Mouse (Mus musculus): ENCODE data around the gene Srprb. TPM values are rescaled to one million over a fixed set of nuclear protein-coding genes. Genes with fewer than 3 reads are reported as not detected.

Gene Srprb
- polyA plus RNA-seq (2016; fragmentation: Nextera tagmentation; extraction: Ambion mirVana) = 62.0 and 69.7 TPM in 2 replicates

DNA sequence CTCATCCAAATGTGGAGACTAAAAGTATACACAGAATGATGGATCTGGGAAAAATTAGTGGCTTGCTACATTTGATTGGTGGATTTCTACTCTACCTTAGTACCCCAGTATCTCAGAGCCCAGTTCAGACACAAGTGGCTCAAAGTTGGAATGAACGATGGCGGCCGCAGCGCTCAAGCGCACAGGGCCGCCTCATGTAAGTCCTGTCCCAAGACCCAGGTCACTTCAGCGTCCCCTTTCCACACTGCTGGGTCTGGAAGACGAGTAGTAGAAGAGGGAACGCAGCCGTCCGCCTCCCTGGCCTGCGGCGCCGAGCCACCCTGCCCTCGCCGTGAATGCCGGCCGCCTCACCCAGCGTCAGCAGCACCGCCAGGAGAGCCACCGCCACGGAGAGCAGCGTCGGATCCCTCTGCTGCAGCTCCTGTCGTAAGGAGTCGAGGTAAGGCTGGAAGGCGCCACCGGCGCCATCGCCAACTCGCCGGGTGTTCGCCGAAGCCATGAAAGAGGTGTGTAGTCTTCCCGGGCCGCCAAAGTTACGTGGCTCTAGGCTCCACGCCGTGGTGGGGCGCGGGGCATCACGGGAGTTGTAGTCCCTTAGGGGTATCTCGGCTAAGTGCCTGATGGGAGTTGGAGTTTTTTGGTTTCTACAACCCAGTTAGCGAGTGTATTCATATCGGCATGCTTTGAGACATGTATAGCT, at the start of gene Srprb:
Gene Srprb, minus strand, starts transcription at position 577 of the 700 bp plus-strand sequence.
- Histone ChIP-seq H3K4me3 (peak within 1 kb of the TSS; percentile 78), H3K4me1 (replicated peaks) (peaks cover 5% of the 10 kb centered on the region), H3K9me3 (no peaks in the 10 kb centered on the region), H3K36me3 (peaks cover 35% of the 10 kb centered on the region), H3K27me3 (ENCODE audit: insufficient read depth, poor library complexity, severe bottlenecking) (no peaks in the 10 kb centered on the region), H3K27ac (peak within 1 kb of the TSS; percentile 93)
- 1% methylated on average over 45 of the region's 45 CpGs for WGBS
- DNase-seq (ENCODE audit: low spot score) = peak; percentile 90

DNA sequence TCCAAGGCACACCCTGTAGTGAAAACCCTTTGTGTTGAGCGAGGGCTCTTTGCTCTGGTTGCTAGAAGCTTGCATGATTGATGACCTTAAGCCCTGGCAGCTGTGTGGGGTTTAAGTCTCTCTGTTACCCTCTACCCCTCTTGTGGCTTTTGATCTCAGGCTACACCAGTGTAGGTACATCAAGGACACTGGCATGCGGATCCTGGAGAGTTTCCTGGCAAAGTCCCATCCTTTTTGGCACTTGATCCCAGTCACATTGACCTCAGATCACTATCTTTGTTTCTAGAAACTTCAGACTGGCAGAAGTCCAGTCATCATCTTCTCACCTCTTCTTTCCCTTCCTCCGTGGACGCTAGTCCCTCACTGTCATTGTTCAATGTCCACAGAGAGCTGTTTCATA, 46.7 kb upstream of the Srprb start:
- WGBS = 66% methylated on average over 4 of the region's 4 CpGs
- H3K9me3 ChIP-seq = no peaks in the 10 kb centered on the region
- no peaks in the 10 kb centered on the region for H3K27me3 ChIP-seq (ENCODE audit: insufficient read depth, poor library complexity, severe bottlenecking)
- H3K4me1 ChIP-seq (replicated peaks) = peaks cover 6% of the 10 kb centered on the region; the same call in 1 of the 2 replicates
- no peak for DNase-seq (ENCODE audit: low spot score)
- no peak overlapping the region for H3K4me3 ChIP-seq
- no peaks in the 10 kb centered on the region for H3K36me3 ChIP-seq
- no peak overlapping the region for H3K27ac ChIP-seq

DNA sequence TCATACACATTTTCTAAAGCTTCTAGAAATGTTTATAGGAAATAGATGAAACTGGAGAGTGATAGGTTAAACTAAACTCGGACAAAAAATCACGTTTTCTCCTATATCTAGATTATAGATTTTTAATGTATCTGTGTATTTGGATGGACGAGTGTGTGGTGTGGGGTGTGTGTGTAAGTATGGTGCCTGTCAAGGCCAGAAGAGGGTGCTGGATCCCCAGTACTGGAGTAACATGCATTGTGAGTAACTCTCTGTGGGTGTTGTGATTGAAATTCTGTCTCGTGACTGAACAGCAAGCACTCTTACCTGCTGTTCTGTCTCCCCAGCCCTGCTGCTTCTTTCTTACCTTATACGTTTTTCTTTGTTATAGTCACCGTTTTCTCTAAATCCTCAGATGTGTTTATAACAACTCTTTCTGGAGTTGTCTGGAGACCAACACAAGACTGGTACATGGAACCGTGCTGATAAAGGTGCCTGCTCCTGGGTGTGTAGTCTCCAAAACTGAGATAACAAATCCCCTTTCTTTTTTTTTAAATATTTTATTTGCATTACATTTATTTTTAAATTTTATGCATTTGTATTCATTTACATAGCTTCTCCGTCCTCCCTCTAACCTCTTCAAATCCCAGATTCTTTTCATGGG, 44.7 kb upstream of the Srprb start:
- H3K27ac ChIP-seq = no peak overlapping the region
- 87% methylated on average over 8 of the region's 8 CpGs for WGBS
- no peak overlapping the region for H3K4me3 ChIP-seq
- H3K36me3 ChIP-seq = no peaks in the 10 kb centered on the region
- no peak for DNase-seq (ENCODE audit: low spot score)
- no peaks in the 10 kb centered on the region for H3K9me3 ChIP-seq
- no peaks in the 10 kb centered on the region for H3K27me3 ChIP-seq (ENCODE audit: insufficient read depth, poor library complexity, severe bottlenecking)
- H3K4me1 ChIP-seq (replicated peaks) = peaks cover 6% of the 10 kb centered on the region; the same call in 1 of the 2 replicates

DNA sequence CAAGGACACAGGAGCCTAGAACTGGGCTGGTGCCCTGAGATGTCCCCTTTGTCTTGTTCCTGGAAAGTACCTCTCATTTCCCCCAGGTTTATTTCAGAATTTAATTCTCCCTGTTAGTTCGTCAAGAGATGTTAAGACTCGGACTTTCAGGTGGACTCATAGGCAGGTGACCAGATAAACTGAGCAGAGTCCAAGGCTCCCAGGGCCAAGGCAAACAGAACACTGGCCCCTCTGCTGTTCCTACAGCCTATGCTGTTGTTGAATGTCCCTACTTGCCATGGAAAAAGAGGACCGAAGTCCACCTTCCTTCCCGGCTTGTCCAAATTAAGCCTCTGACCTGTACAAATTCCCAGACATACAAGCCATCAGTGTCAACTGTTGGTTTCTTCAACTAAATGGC, 41.7 kb upstream of the Srprb start:
- H3K4me3 ChIP-seq = no peak overlapping the region
- H3K36me3 ChIP-seq = no peaks in the 10 kb centered on the region
- no peaks in the 10 kb centered on the region for H3K9me3 ChIP-seq
- H3K27ac ChIP-seq = no peak overlapping the region
- H3K4me1 ChIP-seq (replicated peaks) = peaks cover 14% of the 10 kb centered on the region; the same call in 1 of the 2 replicates
- DNase-seq (ENCODE audit: low spot score) = no peak
- no peaks in the 10 kb centered on the region for H3K27me3 ChIP-seq (ENCODE audit: insufficient read depth, poor library complexity, severe bottlenecking)
- 92% methylated on average over 4 of the region's 4 CpGs for WGBS

DNA sequence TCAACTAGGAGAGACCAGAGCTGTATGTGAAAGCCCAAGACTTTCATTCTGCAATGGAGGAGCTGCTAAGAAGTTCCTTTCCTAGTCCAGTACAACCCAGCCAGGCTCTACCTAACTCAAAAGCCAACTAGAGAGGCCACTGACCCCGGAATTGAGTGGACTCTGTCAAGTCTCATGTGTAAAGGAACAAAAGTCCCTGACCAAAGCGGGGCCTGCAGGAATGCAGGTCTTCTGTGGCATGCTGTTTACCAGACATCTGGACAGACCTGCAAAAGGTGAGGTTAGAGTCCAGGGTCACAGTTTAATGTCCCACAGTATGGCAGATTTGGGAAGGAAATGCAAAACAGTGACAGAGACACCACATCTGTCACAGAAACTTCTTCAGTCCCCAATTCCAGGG, 39.3 kb upstream of the Srprb start:
- Histone ChIP-seq H3K36me3 (no peaks in the 10 kb centered on the region), H3K4me3 (no peak overlapping the region), H3K4me1 (replicated peaks) (0 out of 2 replicates have a peak, but pooled peaks cover 8% of the 10 kb centered on the region), H3K27ac (no peak overlapping the region), H3K27me3 (ENCODE audit: insufficient read depth, poor library complexity, severe bottlenecking) (no peaks in the 10 kb centered on the region), H3K9me3 (no peaks in the 10 kb centered on the region)
- DNase-seq (ENCODE audit: low spot score) = no peak
- WGBS = 80% methylated on average over 2 of the region's 2 CpGs

DNA sequence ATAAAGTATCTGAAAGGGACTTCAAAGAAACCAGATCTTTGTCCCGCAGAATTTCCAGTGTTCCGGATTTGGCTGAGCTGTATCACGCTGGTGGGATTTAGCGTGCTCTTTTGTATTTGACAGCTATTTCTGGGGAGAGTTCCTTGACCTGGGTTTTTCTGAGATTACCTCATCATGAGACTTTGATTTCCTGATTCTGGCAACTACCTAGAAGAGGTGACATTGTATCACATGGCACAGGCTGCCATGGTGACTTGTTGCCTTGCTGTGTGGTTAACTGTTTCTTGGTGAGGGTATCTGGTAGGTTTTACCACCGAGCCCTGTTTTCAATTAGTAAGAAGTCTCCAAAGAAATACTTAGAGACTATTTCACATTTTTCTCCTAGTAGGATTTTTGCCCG, 37.5 kb upstream of the Srprb start:
- no peak for DNase-seq (ENCODE audit: low spot score)
- 93% methylated on average over 6 of the region's 6 CpGs for WGBS
- Histone ChIP-seq H3K27ac (no peak overlapping the region), H3K27me3 (ENCODE audit: insufficient read depth, poor library complexity, severe bottlenecking) (no peaks in the 10 kb centered on the region), H3K4me1 (replicated peaks) (peaks cover 12% of the 10 kb centered on the region), H3K4me3 (no peak overlapping the region), H3K9me3 (no peaks in the 10 kb centered on the region), H3K36me3 (no peaks in the 10 kb centered on the region)

DNA sequence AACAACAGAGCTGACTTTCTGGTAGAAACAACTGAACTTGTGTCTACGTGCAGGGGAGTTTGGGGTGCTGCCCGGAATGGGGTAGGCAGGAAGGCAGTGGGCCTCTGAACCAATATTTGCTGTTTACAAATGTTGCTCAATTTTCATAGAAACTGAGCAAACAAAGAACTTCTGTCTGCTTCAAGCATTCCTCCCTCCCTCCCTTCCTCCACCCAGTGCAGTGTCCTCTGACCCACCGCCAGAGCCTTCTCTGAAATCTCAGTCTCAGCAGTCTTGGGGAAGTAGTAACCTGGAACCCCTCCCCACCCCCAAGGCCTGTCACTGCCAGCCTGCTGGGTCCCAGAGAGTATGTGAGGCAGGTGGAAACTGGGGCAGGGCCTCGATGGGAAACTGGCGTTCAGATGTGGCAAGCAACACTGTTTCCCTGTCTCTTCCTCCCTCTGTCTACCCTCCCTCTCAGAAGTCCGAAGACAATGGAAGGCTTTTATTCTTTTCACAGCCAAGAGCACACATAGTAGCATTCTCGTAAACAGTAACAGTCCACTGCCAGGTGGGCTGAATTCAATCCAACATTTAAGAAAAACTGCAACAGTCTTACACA, 32.7 kb upstream of the Srprb start:
- no peaks in the 10 kb centered on the region for H3K9me3 ChIP-seq
- 67% methylated on average over 7 of the region's 7 CpGs for WGBS
- DNase-seq (ENCODE audit: low spot score) = peak; percentile 11
- peaks cover 28% of the 10 kb centered on the region for H3K4me1 ChIP-seq (replicated peaks)
- H3K27ac ChIP-seq = peak overlapping the region; percentile 59
- H3K27me3 ChIP-seq (ENCODE audit: insufficient read depth, poor library complexity, severe bottlenecking) = no peaks in the 10 kb centered on the region
- no peak overlapping the region for H3K4me3 ChIP-seq
- H3K36me3 ChIP-seq = no peaks in the 10 kb centered on the region

DNA sequence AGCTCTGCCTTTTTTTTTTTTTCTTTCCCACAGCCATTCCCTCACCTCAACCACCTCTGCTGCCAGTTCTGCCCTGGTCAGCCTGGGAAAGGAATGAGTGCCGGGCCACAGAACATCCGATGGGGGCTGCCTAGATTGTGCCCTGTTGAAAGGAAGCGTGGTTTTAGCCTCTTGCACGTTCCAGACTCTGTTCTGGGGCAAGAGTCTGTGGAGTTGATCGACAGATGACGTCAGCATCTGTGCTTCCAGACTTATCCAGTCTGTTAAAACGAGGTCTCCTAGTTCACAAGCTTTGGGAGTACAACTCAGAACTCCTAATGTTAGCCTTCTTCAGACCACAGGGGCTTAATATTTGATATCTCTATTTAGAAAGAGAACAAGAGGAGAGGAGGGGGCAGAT, 32.1 kb upstream of the Srprb start:
- WGBS = 76% methylated on average over 7 of the region's 7 CpGs
- H3K27ac ChIP-seq = peak overlapping the region; percentile 59
- no peak for DNase-seq (ENCODE audit: low spot score)
- H3K4me3 ChIP-seq = no peak overlapping the region
- H3K9me3 ChIP-seq = no peaks in the 10 kb centered on the region
- H3K27me3 ChIP-seq (ENCODE audit: insufficient read depth, poor library complexity, severe bottlenecking) = no peaks in the 10 kb centered on the region
- H3K4me1 ChIP-seq (replicated peaks) = peaks cover 28% of the 10 kb centered on the region
- H3K36me3 ChIP-seq = no peaks in the 10 kb centered on the region

DNA sequence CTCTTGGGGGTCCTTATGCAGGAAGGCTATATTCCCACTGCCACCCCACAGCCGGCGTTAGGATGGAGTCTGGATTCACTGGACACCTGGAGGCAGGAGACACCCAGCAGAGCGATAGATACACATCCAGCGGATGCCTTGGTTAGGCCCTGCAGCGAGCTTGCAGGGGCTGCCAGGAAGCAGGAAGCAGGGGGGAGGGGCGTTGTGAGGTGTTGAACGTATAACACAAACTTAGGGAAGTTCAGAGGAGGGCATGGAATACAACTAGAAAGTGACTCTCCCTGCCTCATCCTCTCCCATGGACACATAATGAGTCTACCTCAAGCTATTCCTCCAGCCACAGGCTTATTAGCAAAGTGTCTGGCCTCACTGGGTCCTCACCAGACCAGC, 31.1 kb upstream of the Srprb start:
- Histone ChIP-seq H3K27ac (0 out of 2 replicates have a peak overlapping the region, but pooled peaks have one; percentile 45), H3K4me1 (replicated peaks) (peaks cover 28% of the 10 kb centered on the region), H3K27me3 (ENCODE audit: insufficient read depth, poor library complexity, severe bottlenecking) (no peaks in the 10 kb centered on the region), H3K36me3 (no peaks in the 10 kb centered on the region), H3K4me3 (no peak overlapping the region), H3K9me3 (no peaks in the 10 kb centered on the region)
- no peak for DNase-seq (ENCODE audit: low spot score)
- WGBS = 69% methylated on average over 7 of the region's 7 CpGs

DNA sequence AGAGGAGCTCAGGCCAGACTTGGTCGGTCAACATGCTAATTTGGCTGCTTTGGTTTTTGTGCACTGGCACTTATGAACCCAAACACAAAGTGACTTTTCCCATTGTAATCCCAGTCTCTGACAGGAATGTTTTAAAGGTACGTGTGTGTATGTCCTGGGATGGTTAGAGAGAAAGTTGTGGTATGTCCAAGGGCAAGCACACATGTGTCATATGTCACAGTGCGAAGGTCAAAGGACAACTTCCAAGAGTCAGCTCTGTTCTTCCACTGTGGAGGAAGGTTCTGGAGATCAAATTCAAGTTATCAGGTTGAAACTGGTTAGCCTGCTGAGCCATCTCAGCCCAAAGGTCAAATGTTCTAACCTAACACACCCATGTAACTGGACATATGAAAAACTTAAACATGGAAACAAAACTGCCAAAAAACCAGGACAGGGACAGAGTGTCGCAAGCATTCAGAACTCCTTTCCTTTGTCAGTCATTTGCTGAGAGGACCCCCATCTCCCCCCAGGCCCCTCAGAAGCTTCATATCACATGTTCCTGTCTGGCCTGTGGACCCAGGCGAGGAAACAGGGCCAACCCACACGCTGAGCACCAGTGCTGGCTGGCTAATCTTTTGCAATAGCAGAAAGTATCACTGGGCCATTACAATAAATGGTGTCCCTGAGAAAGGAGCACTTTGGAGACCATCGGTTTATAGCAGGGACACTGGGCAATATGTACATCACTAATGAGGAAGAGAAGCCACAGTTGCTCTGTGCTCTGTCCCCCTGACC, 30.5 kb upstream of the Srprb start:
- DNase-seq (ENCODE audit: low spot score) = no peak
- Histone ChIP-seq H3K27ac (peak overlapping the region; percentile 16; the same call in 1 of the 2 replicates), H3K9me3 (no peaks in the 10 kb centered on the region), H3K27me3 (ENCODE audit: insufficient read depth, poor library complexity, severe bottlenecking) (no peaks in the 10 kb centered on the region), H3K36me3 (no peaks in the 10 kb centered on the region), H3K4me3 (no peak overlapping the region), H3K4me1 (replicated peaks) (peaks cover 28% of the 10 kb centered on the region)
- WGBS = 90% methylated on average over 7 of the region's 7 CpGs

DNA sequence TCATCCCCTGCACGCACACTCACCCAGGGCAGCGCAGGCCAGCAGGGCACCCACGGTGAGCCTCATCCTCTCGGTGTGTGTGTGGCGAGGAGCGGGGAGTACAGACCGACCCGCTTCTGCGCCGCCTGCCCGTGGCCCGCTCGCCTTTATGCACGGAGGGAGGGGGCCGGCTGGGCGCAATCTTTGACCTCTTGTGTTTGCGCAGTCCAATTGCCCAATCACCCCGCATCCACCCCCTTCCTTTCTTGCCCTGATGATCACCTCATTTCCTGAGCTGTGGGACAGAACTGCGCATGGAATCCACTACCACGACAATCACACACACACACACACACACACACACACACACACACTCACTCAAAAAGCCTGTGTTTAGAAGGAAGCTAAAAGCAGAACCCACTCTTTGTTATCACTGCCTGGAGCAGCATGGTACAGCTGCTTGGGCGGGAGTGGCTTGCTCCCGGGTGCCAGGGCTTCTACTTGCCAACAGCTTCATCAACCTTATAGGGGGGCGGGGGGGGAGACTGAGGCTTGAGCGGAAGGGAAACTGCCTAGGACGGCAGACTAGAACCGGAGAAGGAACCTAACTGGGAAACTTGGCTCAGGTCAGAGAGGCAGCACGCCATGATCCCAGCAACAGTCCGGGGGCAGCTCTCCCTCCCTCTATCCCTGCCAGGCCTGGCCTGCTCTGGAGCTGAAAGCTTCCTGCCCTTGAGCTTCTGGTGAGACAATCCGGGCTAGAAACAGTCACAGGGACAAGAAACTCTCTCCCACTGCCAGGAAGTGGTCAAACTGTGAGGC, 28.4 kb upstream of the Srprb start, which contains the start of the genes Gm20425 and Trf:
Gene Gm20425, minus strand, starts transcription at position 157 of the 801 bp plus-strand sequence.
Gene Trf, minus strand, starts transcription at position 294 of the 801 bp plus-strand sequence.
- H3K4me3 ChIP-seq = peak within 1 kb of the TSS; percentile 25; the same call in 1 of the 2 replicates
- no peaks in the 10 kb centered on the region for H3K27me3 ChIP-seq (ENCODE audit: insufficient read depth, poor library complexity, severe bottlenecking)
- peak within 1 kb of the TSS; percentile 72 for H3K27ac ChIP-seq
- WGBS = 61% methylated on average over 29 of the region's 29 CpGs
- peaks cover 28% of the 10 kb centered on the region for H3K4me1 ChIP-seq (replicated peaks)
- no peaks in the 10 kb centered on the region for H3K36me3 ChIP-seq
- peak; percentile 37 for DNase-seq (ENCODE audit: low spot score)
- no peaks in the 10 kb centered on the region for H3K9me3 ChIP-seq
